Mouse (Mus musculus): ENCODE results near the gene Actl11. TPM values are rescaled to one million over a fixed set of nuclear protein-coding genes. Genes with fewer than 3 reads are reported as not detected.
A peak's percentile ranks its signal among the peaks of the same experiment; 100 is the strongest.

The Actl11 gene
- polyA plus RNA-seq, 1 experiment from 2014 or later, result not detected

- no peak overlapping the region for H3K27ac ChIP-seq (replicated peaks)
These were observed 21.1 kb upstream of the Actl11 start for GRCm38 (mm10) chr9:107906967-107907800.

GRCm38 (mm10) chr9:107907801-107908120 lies 20.5 kb upstream of the Actl11 start:
- no peak for ATAC-seq (ENCODE audit: low FRiP score, low read depth)
- peaks cover 14% of the 10 kb centered on the region for H3K4me1 ChIP-seq (replicated peaks)
- no peak overlapping the region for H3K9ac ChIP-seq
- 79% methylated on average over 14 of the region's 14 CpGs for WGBS
- H3K4me3 ChIP-seq, result no peak overlapping the region
- no peaks in the 10 kb centered on the region for H3K27me3 ChIP-seq
- no peak overlapping the region for H3K27ac ChIP-seq (replicated peaks)
- no peaks in the 10 kb centered on the region for H3K36me3 ChIP-seq
- H3K4me2 ChIP-seq, result no peak overlapping the region
- no peaks in the 10 kb centered on the region for H3K9me3 ChIP-seq

More at GRCm38 (mm10) chr9:107906967-107907800, 21.1 kb upstream of the Actl11 start:
- Histone ChIP-seq H3K27me3 (no peaks in the 10 kb centered on the region), H3K9ac (peak overlapping the region; percentile 20; the same call in 1 of the 2 replicates), H3K4me1 (replicated peaks) (peaks cover 14% of the 10 kb centered on the region), H3K9me3 (no peaks in the 10 kb centered on the region), H3K4me3 (peak overlapping the region; percentile 26), H3K36me3 (no peaks in the 10 kb centered on the region), H3K4me2 (peak overlapping the region; percentile 53)
- ATAC-seq (ENCODE audit: low FRiP score, low read depth), result no peak
- WGBS, result 45% methylated on average over 31 of the region's 31 CpGs

DNA sequence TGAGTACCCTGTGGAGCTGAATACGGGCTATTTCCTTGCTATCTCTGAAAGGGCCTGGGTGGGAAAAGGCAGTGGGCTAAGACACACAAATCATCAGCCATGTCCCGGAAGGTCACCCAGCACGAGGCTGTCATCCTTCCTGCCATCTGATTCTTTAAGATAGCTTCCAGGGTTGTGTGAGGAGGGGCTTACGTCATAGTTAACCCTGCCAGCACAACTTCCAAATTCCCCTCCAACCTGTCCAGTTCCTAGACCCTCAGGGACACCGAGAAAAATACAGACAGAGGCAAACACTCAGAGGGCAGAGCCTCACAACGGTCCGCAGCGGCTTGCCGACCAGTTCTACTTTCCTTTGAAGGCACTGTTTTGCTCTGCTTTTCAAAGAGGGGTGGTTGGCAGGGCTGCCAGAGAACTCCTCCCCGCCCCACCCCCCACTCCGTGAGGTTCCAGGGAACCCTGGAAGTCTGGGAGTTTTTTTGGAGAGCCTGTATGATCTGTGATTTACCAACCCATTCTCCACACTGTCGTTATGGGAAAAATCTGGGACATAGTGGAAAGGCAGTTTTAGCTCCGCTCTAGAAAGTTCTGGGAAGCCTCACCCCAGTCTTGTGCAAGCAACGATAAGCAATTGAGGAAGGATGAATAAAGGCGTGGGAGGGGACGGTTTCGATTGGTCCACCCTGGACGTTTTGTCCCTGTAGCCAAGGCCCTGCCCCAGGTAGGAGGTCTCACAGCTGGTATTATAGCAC lies 19.7 kb upstream of the Actl11 start:
- Histone ChIP-seq H3K27ac (replicated peaks) (no peak overlapping the region), H3K9ac (no peak overlapping the region), H3K4me2 (peak overlapping the region; percentile 11; the same call in 1 of the 2 replicates), H3K9me3 (no peaks in the 10 kb centered on the region), H3K4me3 (0 out of 2 replicates have a peak overlapping the region, but pooled peaks have one; percentile 2), H3K36me3 (no peaks in the 10 kb centered on the region), H3K4me1 (replicated peaks) (peaks cover 14% of the 10 kb centered on the region), H3K27me3 (no peaks in the 10 kb centered on the region)
- WGBS, result 24% methylated on average over 18 of the region's 18 CpGs
- ATAC-seq (ENCODE audit: low FRiP score, low read depth), result no peak

- no peak for ATAC-seq (ENCODE audit: low FRiP score, low read depth)
These were observed 18.1 kb upstream of the Actl11 start for GRCm38 (mm10) chr9:107910025-107910769.

DNA sequence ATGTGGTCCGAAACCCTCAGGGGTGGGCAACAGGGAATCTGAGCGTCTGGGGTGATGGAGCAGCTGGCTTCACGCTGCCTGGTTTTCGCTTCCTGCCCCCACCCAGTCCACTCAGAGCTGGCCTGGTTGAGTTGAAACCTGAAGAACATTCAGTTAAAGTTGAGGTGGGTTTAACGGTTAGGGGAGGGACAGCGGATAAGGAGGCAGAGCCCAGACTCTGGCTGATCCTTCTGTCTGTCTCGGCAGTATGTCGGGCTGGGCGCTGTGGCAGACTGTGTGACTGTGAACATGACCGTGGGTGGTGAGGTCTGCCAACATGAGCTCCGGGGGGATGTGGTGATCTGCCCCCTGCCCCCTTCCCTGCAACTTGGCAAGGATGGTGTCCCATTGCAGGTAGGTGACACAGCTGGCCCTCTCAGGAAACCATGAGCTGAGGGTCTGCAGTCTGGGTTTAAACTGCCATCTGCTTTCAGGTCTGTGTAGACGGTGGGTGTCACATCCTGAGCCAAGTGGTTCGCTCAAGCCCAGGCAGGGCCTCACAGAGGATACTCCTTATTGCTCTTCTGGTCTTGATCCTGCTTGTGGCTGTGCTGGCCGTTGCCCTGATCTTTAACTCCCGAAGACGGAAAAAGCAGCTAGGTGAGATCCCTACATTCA lies 13.4 kb upstream of the Actl11 start:
- Histone ChIP-seq H3K4me2 (no peak overlapping the region), H3K9me3 (no peaks in the 10 kb centered on the region), H3K9ac (no peak overlapping the region), H3K27ac (replicated peaks) (no peak overlapping the region), H3K4me1 (replicated peaks) (peaks cover 12% of the 10 kb centered on the region), H3K4me3 (no peak overlapping the region), H3K36me3 (no peaks in the 10 kb centered on the region), H3K27me3 (no peaks in the 10 kb centered on the region)
- no peak for ATAC-seq (ENCODE audit: low FRiP score, low read depth)
- WGBS, result 89% methylated on average over 16 of the region's 16 CpGs

More at GRCm38 (mm10) chr9:107910025-107910769, 18.1 kb upstream of the Actl11 start:
- Histone ChIP-seq H3K27ac (replicated peaks) (no peak overlapping the region), H3K4me2 (no peak overlapping the region), H3K4me1 (replicated peaks) (peaks cover 11% of the 10 kb centered on the region), H3K4me3 (no peak overlapping the region), H3K27me3 (no peaks in the 10 kb centered on the region), H3K36me3 (no peaks in the 10 kb centered on the region), H3K9ac (no peak overlapping the region), H3K9me3 (no peaks in the 10 kb centered on the region)
- 90% methylated on average over 15 of the region's 15 CpGs for WGBS

DNA sequence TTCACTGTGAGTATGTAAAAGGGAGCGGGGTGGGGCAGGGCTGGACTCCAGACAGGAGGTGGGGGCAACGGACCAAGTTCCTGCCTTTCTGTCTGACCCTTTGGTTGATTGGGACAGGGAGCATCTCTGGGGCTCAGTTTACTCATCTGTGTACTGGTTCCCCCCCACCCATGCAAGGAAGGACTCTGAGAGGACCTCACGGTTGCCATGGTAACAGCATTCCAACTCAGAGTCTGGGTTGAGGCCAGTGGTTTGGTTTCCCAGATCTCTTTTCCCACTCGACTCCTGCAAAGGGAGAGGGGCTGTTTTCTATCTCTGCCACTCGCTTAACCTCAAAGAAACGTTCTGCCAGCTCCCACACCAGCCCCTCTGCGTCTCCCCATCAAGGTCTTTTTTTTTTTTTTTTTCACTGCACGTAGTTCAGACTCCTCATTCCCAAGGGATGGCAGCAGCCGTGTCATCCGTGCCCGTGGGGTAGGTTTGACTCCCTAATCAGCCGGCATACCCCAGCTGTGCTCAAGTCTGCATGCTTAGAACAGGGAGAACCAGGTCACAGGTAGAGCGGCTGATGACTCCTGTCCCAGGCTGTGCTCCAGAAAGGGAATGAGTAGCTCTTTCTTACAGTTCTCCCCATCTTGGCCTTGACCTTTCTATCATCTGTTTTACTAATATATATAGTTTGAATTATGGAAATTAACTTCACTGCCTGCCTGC lies 10.2 kb upstream of the Actl11 start:
- H3K4me2 ChIP-seq, result peak overlapping the region; percentile 17; the same call in 1 of the 2 replicates
- H3K36me3 ChIP-seq, result no peaks in the 10 kb centered on the region
- peak overlapping the region; percentile 45; the same call in 1 of the 2 replicates for H3K27ac ChIP-seq (replicated peaks)
- 30% methylated on average over 13 of the region's 13 CpGs for WGBS
- no peak for ATAC-seq (ENCODE audit: low FRiP score, low read depth)
- H3K4me3 ChIP-seq, result no peak overlapping the region
- H3K9ac ChIP-seq, result 0 out of 2 replicates have a peak overlapping the region, but pooled peaks have one; percentile 7
- H3K9me3 ChIP-seq, result no peaks in the 10 kb centered on the region
- H3K4me1 ChIP-seq (replicated peaks), result peaks cover 12% of the 10 kb centered on the region
- H3K27me3 ChIP-seq, result no peaks in the 10 kb centered on the region

- ATAC-seq (ENCODE audit: low FRiP score, low read depth), result no peak
- no peak overlapping the region for H3K27ac ChIP-seq (replicated peaks)
- no peaks in the 10 kb centered on the region for H3K9me3 ChIP-seq
- no peak overlapping the region for H3K9ac ChIP-seq
- H3K4me3 ChIP-seq, result no peak overlapping the region
- no peaks in the 10 kb centered on the region for H3K27me3 ChIP-seq
- H3K4me1 ChIP-seq (replicated peaks), result peaks cover 14% of the 10 kb centered on the region
- H3K4me2 ChIP-seq, result no peak overlapping the region
- no peaks in the 10 kb centered on the region for H3K36me3 ChIP-seq
- WGBS, result 88% methylated on average over 6 of the region's 6 CpGs
These were observed 9.4 kb upstream of the Actl11 start for GRCm38 (mm10) chr9:107918884-107919283.

GRCm38 (mm10) chr9:107919441-107919840 lies 8.8 kb upstream of the Actl11 start:
- peaks cover 20% of the 10 kb centered on the region for H3K4me1 ChIP-seq (replicated peaks)
- H3K27me3 ChIP-seq, result no peaks in the 10 kb centered on the region
- H3K9me3 ChIP-seq, result no peaks in the 10 kb centered on the region
- no peak overlapping the region for H3K4me3 ChIP-seq
- H3K36me3 ChIP-seq, result no peaks in the 10 kb centered on the region
- H3K27ac ChIP-seq (replicated peaks), result no peak overlapping the region
- no peak for ATAC-seq (ENCODE audit: low FRiP score, low read depth)
- WGBS, result 87% methylated on average over 5 of the region's 5 CpGs
- no peak overlapping the region for H3K9ac ChIP-seq
- no peak overlapping the region for H3K4me2 ChIP-seq

GRCm38 (mm10) chr9:107923021-107923420 lies 5.2 kb upstream of the Actl11 start:
- Histone ChIP-seq H3K9ac (no peak overlapping the region), H3K36me3 (no peaks in the 10 kb centered on the region), H3K4me2 (no peak overlapping the region), H3K4me3 (no peak overlapping the region), H3K27ac (replicated peaks) (no peak overlapping the region), H3K9me3 (no peaks in the 10 kb centered on the region), H3K4me1 (replicated peaks) (peaks cover 28% of the 10 kb centered on the region), H3K27me3 (no peaks in the 10 kb centered on the region)
- 31% methylated on average over 7 of the region's 7 CpGs for WGBS
- no peak for ATAC-seq (ENCODE audit: low FRiP score, low read depth)

GRCm38 (mm10) chr9:107923956-107924355 lies 4.3 kb upstream of the Actl11 start:
- WGBS, result 41% methylated on average over 6 of the region's 6 CpGs
- H3K9me3 ChIP-seq, result no peaks in the 10 kb centered on the region
- 0 out of 2 replicates have a peak overlapping the region, but pooled peaks have one; percentile 34 for H3K27ac ChIP-seq (replicated peaks)
- H3K4me2 ChIP-seq, result no peak overlapping the region
- H3K27me3 ChIP-seq, result no peaks in the 10 kb centered on the region
- H3K4me3 ChIP-seq, result no peak overlapping the region
- peaks cover 19% of the 10 kb centered on the region for H3K4me1 ChIP-seq (replicated peaks)
- no peak overlapping the region for H3K9ac ChIP-seq
- no peak for ATAC-seq (ENCODE audit: low FRiP score, low read depth)
- H3K36me3 ChIP-seq, result no peaks in the 10 kb centered on the region

DNA sequence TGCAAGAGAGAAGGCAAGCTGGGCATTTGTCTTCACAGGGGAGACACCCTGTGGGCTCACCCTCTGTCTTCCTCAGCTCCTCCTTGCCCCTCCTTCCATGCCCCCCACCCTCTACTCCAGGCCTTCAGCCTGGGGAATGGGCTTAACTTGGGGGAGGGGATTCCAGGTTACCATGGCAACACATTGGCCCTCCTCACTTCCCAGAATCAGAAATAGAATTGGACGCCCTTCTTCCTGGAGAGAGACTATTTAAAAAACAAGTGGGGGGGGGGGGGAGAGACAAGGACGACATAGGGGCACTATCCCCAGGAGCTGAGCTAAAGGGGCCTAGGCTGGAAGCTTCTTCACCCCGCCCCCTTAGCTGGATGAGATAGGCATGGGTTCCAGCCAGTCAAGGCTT lies 3.0 kb upstream of the Actl11 start:
- WGBS, result 23% methylated on average over 3 of the region's 3 CpGs
- Histone ChIP-seq H3K4me2 (no peak overlapping the region), H3K27ac (replicated peaks) (no peak overlapping the region), H3K36me3 (no peaks in the 10 kb centered on the region), H3K4me1 (replicated peaks) (peaks cover 19% of the 10 kb centered on the region), H3K4me3 (no peak overlapping the region), H3K9ac (no peak overlapping the region), H3K9me3 (no peaks in the 10 kb centered on the region), H3K27me3 (no peaks in the 10 kb centered on the region)
- ATAC-seq (ENCODE audit: low FRiP score, low read depth), result no peak

All from hindbrain, embryonic 15.5 days (tissue).